Mouse (Mus musculus): ENCODE measurements at regions not wholly inside any gene's neighbourhood (a gene's known extent, or its start where the extent isn't known, plus 50 kb on each side); places are given as distances from the start of the nearest gene placed in this dataset.

GRCm38 (mm10) chr8:113422651-113423050 lies 212.7 kb upstream of the Mon1b start:
- TF ChIP-seq CTCF (IDR thresholded peaks at IDR 0.05; ENCODE audit: low read depth) (no peak), EP300 (optimal IDR thresholded peaks at IDR 0.05) (no peak)

All from stomach, postnatal 0 days (tissue).